Mouse (Mus musculus) megakaryocyte-erythroid progenitor cell, adult 5-6 weeks (primary cell): ENCODE measurements around the gene Olfr283. TPM values are rescaled to one million over a fixed set of nuclear protein-coding genes. Genes with fewer than 3 reads are reported as not detected.

Experiments
- total RNA-seq, 2 experiments: library from RNA; stranded (forward) in 1 of 2; stranded (reverse) in 1 of 2; fragments of 200-1000, 215-1000 nt in 1 of 2; fragments of >200 nt in 1 of 2; fragmentation: Nextera tagmentation in 1 of 2; gene quantifications; 2 replicates each; pipeline ENCODE4 v1.2.3; 2014 to 2017

Olfr283 gene
- total RNA-seq, 2 experiments from 2014 or later, result not detected

Other genes with a start within 250 kb of the Olfr283 start
- gene Asb8, start 215.3 kb downstream of the Olfr283 start, total RNA-seq (2014; fragmentation: Nextera tagmentation), result 21.0 and 25.6 TPM in 2 replicates
- gene Asb8, start 215.3 kb downstream of the Olfr283 start, total RNA-seq (2017), result 14.8 and 16.4 TPM in 2 replicates
- not detected in 2 replicates for gene Ccdc184, start 213.8 kb downstream of the Olfr283 start, total RNA-seq (2014; fragmentation: Nextera tagmentation)
- not detected in 2 replicates for gene Ccdc184, start 213.8 kb downstream of the Olfr283 start, total RNA-seq (2017)
- not detected in 2 replicates for gene Olfr288, start 185.4 kb downstream of the Olfr283 start, total RNA-seq (2014; fragmentation: Nextera tagmentation)
- not detected in 2 replicates for gene Olfr288, start 185.4 kb downstream of the Olfr283 start, total RNA-seq (2017)
- gene Gm44579, start 160.0 kb downstream of the Olfr283 start, total RNA-seq (2014; fragmentation: Nextera tagmentation), result not detected in 2 replicates
- gene Gm44579, start 160.0 kb downstream of the Olfr283 start, total RNA-seq (2017), result not detected in 2 replicates
- not detected in 2 replicates for gene Olfr287, start 159.9 kb downstream of the Olfr283 start, total RNA-seq (2014; fragmentation: Nextera tagmentation)
- gene Olfr287, start 159.9 kb downstream of the Olfr283 start, total RNA-seq (2017), result not detected in 2 replicates
- gene Olfr286, start 146.5 kb downstream of the Olfr283 start, total RNA-seq (2014; fragmentation: Nextera tagmentation), result not detected in 2 replicates
- not detected in 2 replicates for gene Olfr286, start 146.5 kb downstream of the Olfr283 start, total RNA-seq (2017)
- gene H1fnt, start 123.7 kb downstream of the Olfr283 start, total RNA-seq (2014; fragmentation: Nextera tagmentation), result not detected in 2 replicates
- not detected in 2 replicates for gene H1fnt, start 123.7 kb downstream of the Olfr283 start, total RNA-seq (2017)
- not detected in 2 replicates for gene Zfp641, start 84.8 kb downstream of the Olfr283 start, total RNA-seq (2014; fragmentation: Nextera tagmentation)
- gene Zfp641, start 84.8 kb downstream of the Olfr283 start, total RNA-seq (2017), result not detected in 2 replicates
- not detected in 2 replicates for gene Olfr285, start 63.6 kb downstream of the Olfr283 start, total RNA-seq (2014; fragmentation: Nextera tagmentation)
- not detected in 2 replicates for gene Olfr285, start 63.6 kb downstream of the Olfr283 start, total RNA-seq (2017)
- not detected in 2 replicates for gene Olfr284, start 40.0 kb downstream of the Olfr283 start, total RNA-seq (2014; fragmentation: Nextera tagmentation)
- not detected in 2 replicates for gene Olfr284, start 40.0 kb downstream of the Olfr283 start, total RNA-seq (2017)
- not detected in 2 replicates for gene Olfr282, start 50.3 kb upstream of the Olfr283 start, total RNA-seq (2014; fragmentation: Nextera tagmentation)
- gene Olfr282, start 50.3 kb upstream of the Olfr283 start, total RNA-seq (2017), result not detected in 2 replicates
- not detected in 2 replicates for gene Olfr281, start 71.6 kb upstream of the Olfr283 start, total RNA-seq (2014; fragmentation: Nextera tagmentation)
- not detected in 2 replicates for gene Olfr281, start 71.6 kb upstream of the Olfr283 start, total RNA-seq (2017)
- not detected in 2 replicates for gene OR5BS1P, start 89.0 kb upstream of the Olfr283 start, total RNA-seq (2014; fragmentation: Nextera tagmentation)
- gene OR5BS1P, start 89.0 kb upstream of the Olfr283 start, total RNA-seq (2017), result not detected in 2 replicates
- gene Lalba, start 101.8 kb upstream of the Olfr283 start, total RNA-seq (2014; fragmentation: Nextera tagmentation), result not detected in 2 replicates
- not detected in 2 replicates for gene Lalba, start 101.8 kb upstream of the Olfr283 start, total RNA-seq (2017)
- not detected in 2 replicates for gene Olfr279, start 111.5 kb upstream of the Olfr283 start, total RNA-seq (2014; fragmentation: Nextera tagmentation)
- not detected in 2 replicates for gene Olfr279, start 111.5 kb upstream of the Olfr283 start, total RNA-seq (2017)
- gene Kansl2, start 153.3 kb upstream of the Olfr283 start, total RNA-seq (2014; fragmentation: Nextera tagmentation), result 68.9 and 73.0 TPM in 2 replicates
- 54.4 and 57.7 TPM in 2 replicates for gene Kansl2, start 153.3 kb upstream of the Olfr283 start, total RNA-seq (2017)
- 66.8 and 70.7 TPM in 2 replicates for gene Ccnt1, start 190.0 kb upstream of the Olfr283 start, total RNA-seq (2014; fragmentation: Nextera tagmentation)
- gene Ccnt1, start 190.0 kb upstream of the Olfr283 start, total RNA-seq (2017), result 80.8 and 88.3 TPM in 2 replicates
- not detected in 2 replicates for gene 4930415O20Rik, start 190.1 kb upstream of the Olfr283 start, total RNA-seq (2014; fragmentation: Nextera tagmentation)
- gene 4930415O20Rik, start 190.1 kb upstream of the Olfr283 start, total RNA-seq (2017), result not detected in 2 replicates
- 55.8 and 57.2 TPM in 2 replicates for gene Adcy6, start 229.1 kb upstream of the Olfr283 start, total RNA-seq (2014; fragmentation: Nextera tagmentation)
- gene Adcy6, start 229.1 kb upstream of the Olfr283 start, total RNA-seq (2017), result 28.8 and 45.9 TPM in 2 replicates
- not detected in 2 replicates for gene Cacnb3, start 249.9 kb upstream of the Olfr283 start, total RNA-seq (2014; fragmentation: Nextera tagmentation)
- not detected in 2 replicates for gene Cacnb3, start 249.9 kb upstream of the Olfr283 start, total RNA-seq (2017)